Mouse (Mus musculus) adrenal gland, postnatal 36 days (tissue): ENCODE measurements around the gene Arfrp1. TPM values are rescaled to one million over a fixed set of nuclear protein-coding genes. Genes with fewer than 3 reads are reported as not detected.

Experiments
- DNase-seq, 2 experiments: peaks; one replicate each; pipeline ENCODE4 v3.0.0; 2021; ENCODE audit warnings: mixed read lengths in 1 of 2
- total RNA-seq, 2 experiments: library from RNA; stranded (reverse); gene quantifications; 2 replicates each; pipeline ENCODE4 v1.2.3; 2021

Gene Arfrp1
- total RNA-seq, 2 experiments from 2014 or later = 38.9 to 45.5 TPM

- no peak for DNase-seq
Observed at GRCm38 (mm10) chr2:181378701-181379100, 13.5 kb upstream of the Arfrp1 start.

GRCm38 (mm10) chr2:181377230-181377629, 12.0 kb upstream of the Arfrp1 start:
- no peak for DNase-seq

GRCm38 (mm10) chr2:181375787-181376186, 10.6 kb upstream of the Arfrp1 start:
- DNase-seq = no peak

GRCm38 (mm10) chr2:181370001-181370400, 4.8 kb upstream of the Arfrp1 start:
- DNase-seq = no peak

- DNase-seq = peak in 1 of 2 experiments; percentile 27
Observed at GRCm38 (mm10) chr2:181365655-181366075, 461 bp upstream of the Arfrp1 start.

GRCm38 (mm10) chr2:181364487-181364859, 731 bp downstream of the Arfrp1 start:
- DNase-seq = no peak

- DNase-seq = no peak
Observed at GRCm38 (mm10) chr2:181363946-181364345, 1.3 kb downstream of the Arfrp1 start.

- DNase-seq = no peak
Observed at GRCm38 (mm10) chr2:181356780-181357179, 8.4 kb downstream of the Arfrp1 start.

GRCm38 (mm10) chr2:181342766-181343165, 22.4 kb downstream of the Arfrp1 start:
- DNase-seq = no peak

GRCm38 (mm10) chr2:181340426-181340825, 24.8 kb downstream of the Arfrp1 start:
- no peak for DNase-seq

GRCm38 (mm10) chr2:181334023-181334422, 31.2 kb downstream of the Arfrp1 start:
- DNase-seq = peak; percentile 68 to 73

- DNase-seq = no peak
Observed at GRCm38 (mm10) chr2:181332542-181332941, 32.7 kb downstream of the Arfrp1 start.

GRCm38 (mm10) chr2:181326098-181326497, 39.1 kb downstream of the Arfrp1 start:
- DNase-seq = peak in 1 of 2 experiments; percentile 16

- DNase-seq = no peak
Observed at GRCm38 (mm10) chr2:181322136-181322535, 43.1 kb downstream of the Arfrp1 start.

- no peak for DNase-seq
Observed at GRCm38 (mm10) chr2:181320103-181320499, 45.1 kb downstream of the Arfrp1 start.

- peak; percentile 85 to 86 for DNase-seq
Observed at GRCm38 (mm10) chr2:181319248-181320102, 45.7 kb downstream of the Arfrp1 start, which contains the start of gene Rtel1. TSS of gene Rtel1 (plus strand) at chr2:181319739.

- peak; percentile 71 to 79 for DNase-seq
Observed at GRCm38 (mm10) chr2:181314080-181314810, 51.0 kb downstream of the Arfrp1 start, which contains the start of gene Stmn3. TSS of gene Stmn3 (minus strand) at chr2:181314500.

- no peak for DNase-seq
Observed at GRCm38 (mm10) chr2:181313344-181314079, 51.7 kb downstream of the Arfrp1 start.

- DNase-seq = no peak
Observed at GRCm38 (mm10) chr2:181313006-181313343, 52.2 kb downstream of the Arfrp1 start.

- DNase-seq = no peak
Observed at GRCm38 (mm10) chr2:181312435-181312834, 52.8 kb downstream of the Arfrp1 start.
